Comparison of ENCODE assay signal across 9 mouse cellular contexts in the genomic region with DNA sequence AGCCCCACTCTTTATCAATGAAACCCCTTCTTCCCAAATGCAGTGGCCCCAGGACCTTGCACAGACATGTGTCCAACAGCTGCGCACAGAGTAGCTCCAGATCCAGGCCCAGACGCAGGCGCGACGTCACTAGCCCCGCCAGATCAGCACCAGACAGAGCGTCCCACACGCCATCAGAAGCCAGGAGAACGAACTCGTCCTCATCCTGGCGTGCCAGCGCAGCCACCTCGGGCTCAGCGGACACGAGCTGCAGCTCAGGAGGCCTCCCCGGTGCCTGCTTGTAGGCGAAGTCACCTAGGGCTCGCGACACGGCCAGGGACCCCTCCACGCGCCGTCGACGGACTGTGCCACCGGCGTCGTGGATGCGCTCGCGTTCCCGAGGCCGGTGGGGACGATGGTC. TPM values are rescaled to one million over a fixed set of nuclear protein-coding genes. Genes with fewer than 3 reads are reported as not detected.
DNase-seq lines count a peak whose midpoint lies in the region; ATAC-seq and TF ChIP-seq lines count a peak whose summit lies in the region.
"Had no signal": no experiment of that assay in that cellular context is flagged by ENCODE, and none has a peak within 500 bp of the region (broad histone marks: within the 10 kb centered on the region; RNA-seq: fewer than 3 reads in every experiment).

No protein-coding gene starts in this region.

- intact Hi-C loops in gastrocnemius, adult 2 months (cut with DNase I) = no loop called here

- no peak for TF ChIP-seq CTCF in gastrocnemius, adult 2 months (IDR thresholded peaks at IDR 0.05)

- no peak for ATAC-seq in hindbrain, embryonic 14.5 days (ENCODE audit: low FRiP score)
- ATAC-seq in midbrain, embryonic 13.5 days = no peak

- peak overlapping the region; percentile 47 for H3K4me2 ChIP-seq in hindbrain, embryonic 14.5 days (replicated peaks)
- H3K4me2 ChIP-seq in midbrain, embryonic 13.5 days (replicated peaks) = peak overlapping the region; percentile 47

- peaks cover 0 to 6% of the 10 kb centered on the region in 2 experiments; a peak in 1 of 4 replicates for H3K4me1 ChIP-seq in ES-E14 (ENCODE audit: control insufficient read depth in 2 of 2, insufficient read depth in 2 of 2, low read length in 2 of 2, poor library complexity in 1 of 2)
- peaks cover 11% of the 10 kb centered on the region; the same call in 1 of the 2 replicates for H3K4me1 ChIP-seq in hindbrain, embryonic 14.5 days (replicated peaks; ENCODE audit: control insufficient read depth, insufficient read depth, low read length)
- H3K4me1 ChIP-seq in midbrain, embryonic 13.5 days (replicated peaks) = peaks cover 18% of the 10 kb centered on the region

- DNase-seq in gastrocnemius, adult 2 months = no peak
- DNase-seq in gastrocnemius, adult 8-10 months (ENCODE audit: low spot score in 2 of 2) = no peak
- no peak for DNase-seq in ES-E14 (ENCODE audit: low read depth, low spot score)
- no peak for DNase-seq in hindbrain, embryonic 14.5 days (ENCODE audit: low spot score)
- no peak for DNase-seq in layer of hippocampus, postnatal 25 days (ENCODE audit: extremely low spot score in 1 of 2, low spot score in 1 of 2)
- no peak for DNase-seq in frontal cortex, postnatal 36 days (ENCODE audit: low spot score in 2 of 2)
- no peak for DNase-seq in cerebellum, adult 9-10 months

- peak overlapping the region; percentile 76 for H3K9ac ChIP-seq in ES-E14 (ENCODE audit: insufficient read depth, low read depth, low read length, poor library complexity, severe bottlenecking)
- H3K9ac ChIP-seq in hindbrain, embryonic 14.5 days = 0 out of 2 replicates have a peak overlapping the region, but pooled peaks have one; percentile 42
- no peak overlapping the region for H3K9ac ChIP-seq in midbrain, embryonic 13.5 days (replicated peaks)

- H3K9me3 ChIP-seq in ES-E14 (ENCODE audit: control insufficient read depth, insufficient read depth, low read depth, low read length) = no peaks in the 10 kb centered on the region
- H3K9me3 ChIP-seq in hindbrain, embryonic 14.5 days (ENCODE audit: control insufficient read depth, low read length) = no peaks in the 10 kb centered on the region
- H3K9me3 ChIP-seq in midbrain, embryonic 13.5 days = no peaks in the 10 kb centered on the region

- peak overlapping the region; percentile 65 for H3K4me3 ChIP-seq in gastrocnemius, adult 2 months
- peak overlapping the region; percentile 75 to 81 for H3K4me3 ChIP-seq in ES-E14 (ENCODE audit: insufficient read depth in 1 of 2, low read depth in 1 of 2, low read length in 2 of 2, poor library complexity in 1 of 2, severe bottlenecking in 1 of 2)
- H3K4me3 ChIP-seq in hindbrain, embryonic 14.5 days (replicated peaks; ENCODE audit: low read length) = peak overlapping the region; percentile 30
- H3K4me3 ChIP-seq in midbrain, embryonic 13.5 days (replicated peaks) = peak overlapping the region; percentile 36

- in situ Hi-C loops in ES-E14 (cut with MboI; ENCODE audit: low sequenced_read_pairs in 2 of 2, unreplicated experiment in 2 of 2) = no loop called here

- H3K27me3 ChIP-seq in hindbrain, embryonic 14.5 days (ENCODE audit: control insufficient read depth, insufficient read depth, low read length) = peaks cover 44% of the 10 kb centered on the region
- H3K27me3 ChIP-seq in midbrain, embryonic 13.5 days = peaks cover 52% of the 10 kb centered on the region

- no peaks in the 10 kb centered on the region for H3K36me3 ChIP-seq in ES-E14 (ENCODE audit: control insufficient read depth, insufficient read depth, low read length, poor library complexity, severe bottlenecking)
- no peaks in the 10 kb centered on the region for H3K36me3 ChIP-seq in hindbrain, embryonic 14.5 days (replicated peaks; ENCODE audit: control insufficient read depth, insufficient read depth)
- H3K36me3 ChIP-seq in midbrain, embryonic 13.5 days = no peaks in the 10 kb centered on the region

- no peak overlapping the region for H3K27ac ChIP-seq in gastrocnemius, adult 2 months
- no peak overlapping the region for H3K27ac ChIP-seq in ES-E14 (ENCODE audit: insufficient read depth, low read depth, low read length, poor library complexity, severe bottlenecking)
- H3K27ac ChIP-seq in hindbrain, embryonic 14.5 days = no peak overlapping the region
- H3K27ac ChIP-seq in midbrain, embryonic 13.5 days = no peak overlapping the region
- H3K27ac ChIP-seq: left cerebral cortex, adult 2 months had no signal

- 4% methylated on average over 34 of the region's 34 CpGs for WGBS in hindbrain, embryonic 14.5 days
- WGBS in midbrain, embryonic 13.5 days = 2% methylated on average over 34 of the region's 34 CpGs

TF ChIP-seq in ES-E14, 5 proteins besides CTCF, POLR2A, EP300 and RAD21:
- TF ChIP-seq ZC3H11A (IDR thresholded peaks at IDR 0.05; ENCODE audit: borderline replicate concordance, low read depth, low read length) (no peak), HCFC1 (IDR thresholded peaks at IDR 0.05; ENCODE audit: borderline replicate concordance, insufficient read depth, low read length) (no peak), MAFK (IDR thresholded peaks at IDR 0.05; ENCODE audit: insufficient read depth, low read depth, low read length) (no peak), ZNF384 (IDR thresholded peaks at IDR 0.05; ENCODE audit: low read depth, low read length) (no peak), CHD2 (IDR thresholded peaks at IDR 0.05; ENCODE audit: low read depth, low read length) (no peak)

RNA-seq across cellular contexts. Expression of gene Ppm1n, which starts 0.8 kb away (rescaled TPM):
- total RNA-seq in gastrocnemius, adult 2 months (2021) = under 1 TPM in 1 of 2 experiments, not detected in 1; 0.74 TPM
- under 1 TPM in 2 of 4 experiments, not detected in 2; 0.40 to 0.80 TPM for total RNA-seq in gastrocnemius, adult 8-10 months (2022)
- total RNA-seq in ES-E14 (2012; rRNA removed) = 2.9 and 9.7 TPM in 2 replicates
- 0.74 and 1.0 TPM in 2 replicates for polyA plus RNA-seq in hindbrain, embryonic 14.5 days (2014; fragmentation: Nextera tagmentation; extraction: Ambion mirVana)
- 0.34 and 0.88 TPM in 2 replicates for polyA plus RNA-seq in midbrain, embryonic 13.5 days (2015; fragmentation: Nextera tagmentation; extraction: Ambion mirVana)
- total RNA-seq in layer of hippocampus, postnatal 25 days (2021) = not detected
- total RNA-seq: left cerebral cortex, adult 2 months had no signal

RNA-seq across cellular contexts. Expression of gene Rtn2, which starts 3.4 kb away (rescaled TPM):
- total RNA-seq in gastrocnemius, adult 2 months (2021) = 1,000 to 10,000 TPM in 1 of 2 experiments, 100 to 1,000 TPM in 1; 987 to 1,150 TPM
- 1,000 to 10,000 TPM; 1,093 to 1,223 (median 1,133) TPM for total RNA-seq in gastrocnemius, adult 8-10 months (2022)
- 9.9 and 10.8 TPM in 2 replicates for total RNA-seq in ES-E14 (2012; rRNA removed)
- 106 and 112 TPM in 2 replicates for polyA plus RNA-seq in hindbrain, embryonic 14.5 days (2014; fragmentation: Nextera tagmentation; extraction: Ambion mirVana)
- 97.4 and 102 TPM in 2 replicates for polyA plus RNA-seq in midbrain, embryonic 13.5 days (2015; fragmentation: Nextera tagmentation; extraction: Ambion mirVana)
- total RNA-seq in layer of hippocampus, postnatal 25 days (2021) = 10 to 100 TPM; 85.9 to 96.3 TPM

RNA-seq across cellular contexts. Expression of gene Vasp, which starts 7.4 kb away (rescaled TPM):
- total RNA-seq in gastrocnemius, adult 2 months (2021) = 10 to 100 TPM; 13.6 to 17.3 TPM
- total RNA-seq in gastrocnemius, adult 8-10 months (2022) = 10 to 100 TPM in 3 of 4 experiments, 1 to 10 TPM in 1; 7.1 to 19.7 (median 15.0) TPM
- total RNA-seq in ES-E14 (2012; rRNA removed) = 92.5 and 108 TPM in 2 replicates
- polyA plus RNA-seq in hindbrain, embryonic 14.5 days (2014; fragmentation: Nextera tagmentation; extraction: Ambion mirVana) = 32.7 and 35.3 TPM in 2 replicates
- polyA plus RNA-seq in midbrain, embryonic 13.5 days (2015; fragmentation: Nextera tagmentation; extraction: Ambion mirVana) = 28.6 and 38.0 TPM in 2 replicates
- total RNA-seq in layer of hippocampus, postnatal 25 days (2021) = 10 to 100 TPM; 15.2 to 16.3 TPM

RNA-seq across cellular contexts. Expression of gene Fosb, which starts 30.8 kb away (rescaled TPM):
- total RNA-seq in gastrocnemius, adult 2 months (2021) = under 1 TPM; 0.22 to 0.59 TPM
- total RNA-seq in gastrocnemius, adult 8-10 months (2022) = under 1 TPM; 0.16 to 0.86 (median 0.30) TPM
- 5.8 and 6.3 TPM in 2 replicates for total RNA-seq in ES-E14 (2012; rRNA removed)
- polyA plus RNA-seq in hindbrain, embryonic 14.5 days (2014; fragmentation: Nextera tagmentation; extraction: Ambion mirVana) = 0.12 TPM in 1 of 2 replicates, not detected in the other
- polyA plus RNA-seq in midbrain, embryonic 13.5 days (2015; fragmentation: Nextera tagmentation; extraction: Ambion mirVana) = not detected in 2 replicates
- total RNA-seq in layer of hippocampus, postnatal 25 days (2021) = 1 to 10 TPM; 5.2 to 9.8 TPM

RNA-seq across cellular contexts. Expression of gene Opa3, which starts 50.9 kb away (rescaled TPM):
- total RNA-seq in gastrocnemius, adult 2 months (2021) = 10 to 100 TPM; 41.9 to 52.4 TPM
- total RNA-seq in gastrocnemius, adult 8-10 months (2022) = 10 to 100 TPM; 36.1 to 52.8 (median 43.3) TPM
- total RNA-seq in ES-E14 (2012; rRNA removed) = 12.6 and 15.8 TPM in 2 replicates
- polyA plus RNA-seq in hindbrain, embryonic 14.5 days (2014; fragmentation: Nextera tagmentation; extraction: Ambion mirVana) = 34.1 and 36.6 TPM in 2 replicates
- polyA plus RNA-seq in midbrain, embryonic 13.5 days (2015; fragmentation: Nextera tagmentation; extraction: Ambion mirVana) = 39.4 and 40.5 TPM in 2 replicates
- total RNA-seq in layer of hippocampus, postnatal 25 days (2021) = 10 to 100 TPM; 36.5 to 41.5 TPM

Comparison
In these comparisons a context has a peak if more than half of its experiments do, and no peak if none do; other contexts are left out.
1. RNA of gene Rtn2, which starts 3.4 kb away (total RNA-seq): 1,093 to 1,223 TPM in gastrocnemius, adult 8-10 months and 987 to 1,150 TPM in gastrocnemius, adult 2 months; 85.9 to 96.3 TPM in layer of hippocampus, postnatal 25 days and 9.9 to 10.8 TPM in ES-E14; every median in the first group is over 10 times any median in the second.
2. Peak in every context shown above with its lines, with median percentiles within 50 percentile points of each other: H3K4me3 ChIP-seq.